Comparison of ENCODE assay signal across 23 mouse cellular contexts in the genomic region with DNA sequence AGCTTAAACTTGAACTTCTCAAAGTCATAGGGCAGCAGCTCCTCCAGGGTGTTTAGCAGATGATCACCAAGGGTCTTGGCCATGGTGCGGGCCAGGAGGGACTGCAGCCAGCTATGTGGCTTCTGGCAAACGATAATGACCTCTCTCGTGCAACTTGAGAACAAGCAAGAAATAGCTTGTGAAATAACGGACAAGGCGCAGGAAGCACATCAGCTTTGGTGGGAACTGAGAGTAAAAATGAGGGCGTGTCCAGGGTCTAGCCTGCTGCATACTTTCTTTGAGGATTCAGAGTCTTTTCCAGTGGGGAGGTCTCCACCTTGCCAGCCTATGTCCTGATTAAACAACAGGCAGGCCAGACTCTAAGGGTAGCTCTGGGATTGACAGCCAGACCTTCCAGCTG. TPM values are rescaled to one million over a fixed set of nuclear protein-coding genes. Genes with fewer than 3 reads are reported as not detected.
DNase-seq lines count a peak whose midpoint lies in the region; TF ChIP-seq lines count a peak whose summit lies in the region.
"Had no signal": no experiment of that assay in that cellular context is flagged by ENCODE, and none has a peak within 500 bp of the region (broad histone marks: within the 10 kb centered on the region; RNA-seq: fewer than 3 reads in every experiment).

TSS of gene Mefv (minus strand) at position 118 of the 400 bp plus-strand sequence.

- H3K4me1 ChIP-seq in bone marrow macrophage, adult 2 months (ENCODE audit: control insufficient read depth, insufficient read depth, low read length) = peaks cover 49% of the 10 kb centered on the region
- 0 out of 2 replicates have a peak, but pooled peaks cover under 1% of the 10 kb centered on the region for H3K4me1 ChIP-seq in megakaryocyte, embryonic 14.5 days
- H3K4me1 ChIP-seq in small intestine, adult 2 months (ENCODE audit: control insufficient read depth, insufficient read depth, insufficient read length, low read length) = no peaks in the 10 kb centered on the region
- H3K4me1 ChIP-seq: embryonic facial prominence, embryonic 12.5 days; forebrain, embryonic 12.5 days; heart, embryonic 10.5 days; hindbrain, embryonic 12.5 days had no signal

- H3K27ac ChIP-seq in bone marrow macrophage, adult 2 months (ENCODE audit: insufficient read depth, low read depth, low read length) = no peak within 1 kb of the TSS
- no peak within 1 kb of the TSS for H3K27ac ChIP-seq in small intestine, adult 2 months (ENCODE audit: insufficient read depth, low read depth, low read length)
- H3K27ac ChIP-seq: embryonic facial prominence, embryonic 12.5 days; forebrain, embryonic 12.5 days; heart, embryonic 10.5 days; hindbrain, embryonic 12.5 days had no signal

- H3K9me3 ChIP-seq in megakaryocyte, embryonic 14.5 days = no peaks in the 10 kb centered on the region
- H3K9me3 ChIP-seq: embryonic facial prominence, embryonic 12.5 days; forebrain, embryonic 12.5 days; heart, embryonic 10.5 days; hindbrain, embryonic 12.5 days had no signal

- TF ChIP-seq CTCF in bone marrow macrophage, adult 2 months (IDR thresholded peaks at IDR 0.05; ENCODE audit: low read depth, low read length) = no peak
- TF ChIP-seq CTCF in small intestine, adult 2 months (IDR thresholded peaks at IDR 0.05; ENCODE audit: extremely low read depth, insufficient read length, insufficient replicate concordance, low read depth, low read length) = no peak

- H3K4me3 ChIP-seq in bone marrow macrophage, adult 2 months (ENCODE audit: insufficient read depth, low read length) = no peak within 1 kb of the TSS
- peak within 1 kb of the TSS; percentile 12 for H3K4me3 ChIP-seq in megakaryocyte, embryonic 14.5 days (replicated peaks)
- H3K4me3 ChIP-seq in small intestine, adult 2 months (ENCODE audit: low read depth, low read length) = peak within 1 kb of the TSS; percentile 34
- H3K4me3 ChIP-seq: embryonic facial prominence, embryonic 12.5 days; forebrain, embryonic 12.5 days; heart, embryonic 10.5 days; hindbrain, embryonic 12.5 days had no signal

- 89% methylated on average over 6 of the region's 6 CpGs for WGBS in small intestine, adult 2 months

- peak; percentile 29 for DNase-seq in 416B (ENCODE audit: low read depth)
- no peak for DNase-seq in heart, adult 11 months
- DNase-seq in layer of hippocampus, adult 11-12 months (ENCODE audit: low spot score) = no peak
- DNase-seq: adrenal gland, adult 2 months; adrenal gland, postnatal 25 days; cerebellum, adult 11 months; cerebellum, adult 8-10 months; cerebellum, postnatal 14 days; gastrocnemius, postnatal 14 days; heart, adult 18-20 months; heart, postnatal 10 days; heart, postnatal 4 days had no signal

- H3K36me3 ChIP-seq in megakaryocyte, embryonic 14.5 days (replicated peaks; ENCODE audit: low read length) = no peaks in the 10 kb centered on the region
- no peaks in the 10 kb centered on the region for H3K36me3 ChIP-seq in small intestine, adult 2 months (ENCODE audit: control insufficient read depth, insufficient read depth, low read length)
- H3K36me3 ChIP-seq: embryonic facial prominence, embryonic 12.5 days; forebrain, embryonic 12.5 days; heart, embryonic 10.5 days; hindbrain, embryonic 12.5 days had no signal

- no peak for TF ChIP-seq POLR2A in bone marrow macrophage, adult 2 months (IDR thresholded peaks at IDR 0.05; ENCODE audit: borderline replicate concordance, low read depth, low read length)
- no peak for TF ChIP-seq POLR2A in small intestine, adult 2 months (IDR thresholded peaks at IDR 0.05; ENCODE audit: low read depth, low read length)

- no peaks in the 10 kb centered on the region for H3K27me3 ChIP-seq in megakaryocyte, embryonic 14.5 days (replicated peaks)
- no peaks in the 10 kb centered on the region for H3K27me3 ChIP-seq in small intestine, adult 2 months (ENCODE audit: control insufficient read depth, insufficient read depth, low read length)
- H3K27me3 ChIP-seq: embryonic facial prominence, embryonic 12.5 days; forebrain, embryonic 12.5 days; hindbrain, embryonic 12.5 days had no signal

RNA-seq across cellular contexts. Expression of gene Mefv, which starts in this region (rescaled TPM):
- polyA plus RNA-seq in bone marrow macrophage, adult 2 months (2012; ENCODE audit: insufficient read depth, insufficient read length, missing spikeins) = 62.0 and 64.0 TPM in 2 replicates
- 0.38 TPM in 1 of 2 replicates, not detected in the other for polyA plus RNA-seq in megakaryocyte, embryonic 14.5 days (2012; ENCODE audit: insufficient read depth, low replicate concordance)
- 0.33 and 0.62 TPM in 2 replicates for polyA plus RNA-seq in small intestine, adult 2 months (2012; rRNA removed)
- polyA plus RNA-seq: adrenal gland, adult 2 months; embryonic facial prominence, embryonic 12.5 days; forebrain, embryonic 12.5 days; forebrain, embryonic 16.5 days; frontal cortex, adult 2 months; heart, embryonic 10.5 days; heart, embryonic 14.5 days; hindbrain, embryonic 12.5 days; hindbrain, embryonic 16.5 days had no signal

Comparison
In these comparisons a context has a peak if more than half of its experiments do, and no peak if none do; other contexts are left out.
1. RNA of gene Mefv (polyA plus RNA-seq): 62.0 to 64.0 TPM in bone marrow macrophage, adult 2 months; 0.33 to 0.62 TPM in small intestine, adult 2 months and 0.38 TPM in megakaryocyte, embryonic 14.5 days; every median in the first group is over 10 times any median in the second.